Mouse (Mus musculus) small intestine, adult 2 months (tissue): ENCODE data around the gene Tcap.

Source experiments
- CTCF ChIP-seq: fragments of 200-500 bp; IDR thresholded peaks from 2 replicates; pipeline ENCODE4 v1.5.1; 2012; ENCODE audit warnings: low read depth, mild to moderate bottlenecking, control low read depth, inconsistent platforms, low read length, moderate library complexity, mixed read lengths; ENCODE audit not compliant: insufficient replicate concordance, insufficient read length; ENCODE audit errors: extremely low read depth
- POLR2A ChIP-seq: fragments of 200-500 bp; IDR thresholded peaks from 2 replicates; pipeline ENCODE4 v1.6.1; 2012; ENCODE audit warnings: low read depth, mild to moderate bottlenecking, control low read depth, inconsistent platforms, low read length, moderate library complexity

GRCm38 (mm10) chr11:98347385-98348082 lies 36.1 kb upstream of the Tcap start:
- TF ChIP-seq CTCF (no peak), POLR2A (no peak)
